Comparison of ENCODE assay signal across 15 mouse cellular contexts in genomic region chr7:24445266-24445926, GRCm38 (mm10). TPM values are rescaled to one million over a fixed set of nuclear protein-coding genes. Genes with fewer than 3 reads are reported as not detected.
DNase-seq lines count a peak whose midpoint lies in the region; ATAC-seq lines count a peak whose summit lies in the region.
"Had no signal": no experiment of that assay in that cellular context is flagged by ENCODE, and none has a peak within 500 bp of the region (broad histone marks: within the 10 kb centered on the region; RNA-seq: fewer than 3 reads in every experiment).

No protein-coding gene starts in this region.

- H3K9me3 ChIP-seq in heart, embryonic 11.5 days (replicated peaks; ENCODE audit: control insufficient read depth, low read length): no peaks in the 10 kb centered on the region

- no peaks in the 10 kb centered on the region for H3K27me3 ChIP-seq in heart, embryonic 11.5 days (ENCODE audit: control insufficient read depth, insufficient read depth, low read length)

- no peak overlapping the region for H3K4me3 ChIP-seq in heart, embryonic 11.5 days (ENCODE audit: low read depth, low read length)

- DNase-seq in A20 (ENCODE audit: low read depth, low spot score): peak; percentile 58
- DNase-seq in CD8-positive naive resting alpha-beta T cell, adult 2 months (ENCODE audit: low read depth in 2 of 2, low spot score in 2 of 2): peak; percentile 58 to 63
- DNase-seq in lung, postnatal 10 days: peak; percentile 43
- peak; percentile 78 to 82 for DNase-seq in spleen, adult 18-20 months
- no peak for DNase-seq in cerebellum, postnatal 25 days
- DNase-seq in kidney, postnatal 4 days: no peak
- DNase-seq: adrenal gland, adult 8-10 months; cerebellum, adult 11-12 months; gastrocnemius, postnatal 25 days; heart, postnatal 14 days; lung, embryonic 14.5 days; right cerebral cortex, postnatal 25 days had no signal

- no peak overlapping the region for H3K27ac ChIP-seq in heart, embryonic 11.5 days (ENCODE audit: low read depth, low read length)

- no peak overlapping the region for H3K9ac ChIP-seq in heart, embryonic 11.5 days (ENCODE audit: low read depth, low read length)
- H3K9ac ChIP-seq: lung, embryonic 14.5 days had no signal

- 85% methylated on average over 9 of the region's 9 CpGs for WGBS in heart, embryonic 11.5 days (ENCODE audit: insufficient replicate concordance)

- no peak overlapping the region for H3K4me2 ChIP-seq in heart, embryonic 11.5 days
- H3K4me2 ChIP-seq: lung, embryonic 14.5 days had no signal

- H3K36me3 ChIP-seq in heart, embryonic 11.5 days (ENCODE audit: control insufficient read depth, insufficient read depth, low read length): no peaks in the 10 kb centered on the region

- H3K4me1 ChIP-seq in heart, embryonic 11.5 days (ENCODE audit: control insufficient read depth, insufficient read depth, low read length): no peaks in the 10 kb centered on the region

- ATAC-seq in heart, embryonic 11.5 days (replicated peaks; ENCODE audit: insufficient number of reproducible peaks, low FRiP score, low TSS enrichment): no peak

RNA-seq across cellular contexts. Expression of gene Irgc1, which starts 6.7 kb away (rescaled TPM):
- not detected in 2 replicates for polyA plus RNA-seq in heart, embryonic 11.5 days (2014; fragmentation: Nextera tagmentation; extraction: Ambion mirVana)
- polyA plus RNA-seq: forebrain, embryonic 11.5 days; kidney, embryonic 16.5 days; lung, embryonic 14.5 days had no signal

RNA-seq across cellular contexts. Expression of gene Plaur, which starts 16.9 kb away (rescaled TPM):
- 5.6 and 6.9 TPM in 2 replicates for polyA plus RNA-seq in heart, embryonic 11.5 days (2014; fragmentation: Nextera tagmentation; extraction: Ambion mirVana)

RNA-seq across cellular contexts. Expression of gene Cadm4, which starts 36.4 kb away (rescaled TPM):
- polyA plus RNA-seq in heart, embryonic 11.5 days (2014; fragmentation: Nextera tagmentation; extraction: Ambion mirVana): 0.20 and 0.23 TPM in 2 replicates

RNA-seq across cellular contexts. Expression of gene Smg9, which starts 46.0 kb away (rescaled TPM):
- polyA plus RNA-seq in heart, embryonic 11.5 days (2014; fragmentation: Nextera tagmentation; extraction: Ambion mirVana): 17.5 and 21.2 TPM in 2 replicates

Comparison
In these comparisons a context has a peak if more than half of its experiments do, and no peak if none do; other contexts are left out.
1. DNase-seq: peak in A20 (single experiment), CD8-positive naive resting alpha-beta T cell, adult 2 months (2 of 2), lung, postnatal 10 days (single experiment) and spleen, adult 18-20 months (2 of 2); none in cerebellum, postnatal 25 days (0 of 2) and kidney, postnatal 4 days (0 of 2).